Mouse (Mus musculus): Measurements from ENCODE around the gene Gm10974. TPM values are rescaled to one million over a fixed set of nuclear protein-coding genes. Genes with fewer than 3 reads are reported as not detected.

Gm10974 gene
- total and polyA plus RNA-seq, 3 experiments, result not detected

- TF ChIP-seq SMC3 (IDR thresholded peaks at IDR 0.05; ENCODE audit: low read depth, low read length) (peak; percentile 55), RAD21 (IDR thresholded peaks at IDR 0.05; ENCODE audit: low read depth, low read length) (peak; percentile 52), CTCF (conservative IDR thresholded peaks at IDR 0.05 in 1 of 2, IDR thresholded peaks at IDR 0.05 in 1 of 2; ENCODE audit: low read depth in 2 of 2, low read length in 2 of 2) (peak in 1 of 2 experiments; percentile 64; a peak in 2 of 4 replicates), EP300 (IDR thresholded peaks at IDR 0.05; ENCODE audit: low read length) (no peak), ZNF384 (IDR thresholded peaks at IDR 0.05; ENCODE audit: low read depth, low read length) (no peak)
- in situ Hi-C loops (cut with MboI; ENCODE audit: low pct_ligation_motif_present, low pct_unique_long_range_greater_than_20kb, low sequenced_read_pairs), result loop anchor here (10.0 kb wide), 1 partner anchor 245 kb away; no protein-coding TSS in a partner anchor
- no peaks in the 10 kb centered on the region for H3K79me2 ChIP-seq (replicated peaks; ENCODE audit: control insufficient read depth, extremely low read depth, insufficient read depth, poor library complexity, severe bottlenecking)
- no peak for DNase-seq (ENCODE audit: extremely low read depth)
- H3K4me3 ChIP-seq (replicated peaks in 1 of 3; ENCODE audit: low read depth in 2 of 3, low read length in 2 of 3, poor library complexity in 1 of 3), result no peak overlapping the region
- H3K9ac ChIP-seq (ENCODE audit: insufficient read depth, low read depth), result no peak overlapping the region
- no peak overlapping the region for H3K27ac ChIP-seq (ENCODE audit: insufficient read depth, low read depth)
- H3K9me3 ChIP-seq (replicated peaks; ENCODE audit: low read length), result no peaks in the 10 kb centered on the region
- peaks cover 71% of the 10 kb centered on the region for H3K27me3 ChIP-seq (replicated peaks)
- no peaks in the 10 kb centered on the region for H3K36me3 ChIP-seq (replicated peaks in 1 of 2; ENCODE audit: control insufficient read depth in 1 of 2, insufficient read depth in 1 of 2, low read length in 1 of 2)
- H3K4me2 ChIP-seq (ENCODE audit: insufficient read depth, low read depth, poor library complexity, severe bottlenecking), result no peak overlapping the region
- dilution Hi-C loops (cut with MboI; ENCODE audit: extremely low pct_ligation_motif_present, extremely low pct_unique_long_range_greater_than_20kb, low sequenced_read_pairs), result no loop called here
- no peaks in the 10 kb centered on the region for H3K4me1 ChIP-seq (ENCODE audit: control insufficient read depth in 1 of 2, insufficient read depth in 2 of 2)
These were observed 43.7 kb downstream of the Gm10974 start for GRCm38 (mm10) chr7:66409433-66409832.

GRCm38 (mm10) chr7:66413093-66413492 lies 47.4 kb downstream of the Gm10974 start:
- no peak for TF ChIP-seq PAX5 (IDR thresholded peaks at IDR 0.05; ENCODE audit: low read length)
- TF ChIP-seq MYC (IDR thresholded peaks at IDR 0.05; ENCODE audit: low read depth, low read length), result no peak
- TF ChIP-seq MAX (IDR thresholded peaks at IDR 0.05; ENCODE audit: low read length), result no peak
- no peak for TF ChIP-seq CHD2 (IDR thresholded peaks at IDR 0.05; ENCODE audit: low read length)
- TF ChIP-seq GABPA (IDR thresholded peaks at IDR 0.05; ENCODE audit: insufficient replicate concordance, low read depth, low read length), result no peak
- no peak for TF ChIP-seq E2F4 (IDR thresholded peaks at IDR 0.05; ENCODE audit: insufficient replicate concordance, low read depth, low read length)
- no peak for TF ChIP-seq SMC3 (IDR thresholded peaks at IDR 0.05; ENCODE audit: low read depth, low read length)
- TF ChIP-seq MXI1 (IDR thresholded peaks at IDR 0.05; ENCODE audit: low read depth, low read length), result no peak
- no peak for TF ChIP-seq MAZ (IDR thresholded peaks at IDR 0.05; ENCODE audit: low read depth, low read length)
- TF ChIP-seq ZKSCAN1 (IDR thresholded peaks at IDR 0.05; ENCODE audit: borderline replicate concordance, low read depth, low read length), result no peak
- no peak for TF ChIP-seq ZNF384 (IDR thresholded peaks at IDR 0.05; ENCODE audit: low read depth, low read length)
- Histone ChIP-seq H3K4me1 (ENCODE audit: control insufficient read depth in 1 of 2, insufficient read depth in 2 of 2) (no peaks in the 10 kb centered on the region), H3K36me3 (replicated peaks in 1 of 2; ENCODE audit: control insufficient read depth in 1 of 2, insufficient read depth in 1 of 2, low read length in 1 of 2) (no peaks in the 10 kb centered on the region), H3K27ac (ENCODE audit: insufficient read depth, low read depth) (no peak overlapping the region), H3K27me3 (replicated peaks) (peaks cover 76% of the 10 kb centered on the region), H3K79me2 (replicated peaks; ENCODE audit: control insufficient read depth, extremely low read depth, insufficient read depth, poor library complexity, severe bottlenecking) (no peaks in the 10 kb centered on the region), H3K4me2 (ENCODE audit: insufficient read depth, low read depth, poor library complexity, severe bottlenecking) (no peak overlapping the region), H3K4me3 (replicated peaks in 1 of 3; ENCODE audit: low read depth in 2 of 3, low read length in 2 of 3, poor library complexity in 1 of 3) (no peak overlapping the region), H3K9me3 (replicated peaks; ENCODE audit: low read length) (no peaks in the 10 kb centered on the region), H3K9ac (ENCODE audit: insufficient read depth, low read depth) (no peak overlapping the region)
- DNase-seq (ENCODE audit: extremely low read depth), result no peak
- dilution Hi-C loops (cut with MboI; ENCODE audit: extremely low pct_ligation_motif_present, extremely low pct_unique_long_range_greater_than_20kb, low sequenced_read_pairs) (no loop called here), in situ Hi-C loops (cut with MboI; ENCODE audit: low pct_ligation_motif_present, low pct_unique_long_range_greater_than_20kb, low sequenced_read_pairs) (no loop called here)

GRCm38 (mm10) chr7:66416829-66417228 lies 51.1 kb downstream of the Gm10974 start:
- H3K9ac ChIP-seq (ENCODE audit: insufficient read depth, low read depth), result no peak overlapping the region
- H3K27ac ChIP-seq (ENCODE audit: insufficient read depth, low read depth), result no peak overlapping the region
- H3K27me3 ChIP-seq (replicated peaks), result peaks cover 82% of the 10 kb centered on the region
- H3K9me3 ChIP-seq (replicated peaks; ENCODE audit: low read length), result no peaks in the 10 kb centered on the region
- in situ Hi-C loops (cut with MboI; ENCODE audit: low pct_ligation_motif_present, low pct_unique_long_range_greater_than_20kb, low sequenced_read_pairs), result no loop called here
- H3K4me1 ChIP-seq (ENCODE audit: control insufficient read depth in 1 of 2, insufficient read depth in 2 of 2), result no peaks in the 10 kb centered on the region
- dilution Hi-C loops (cut with MboI; ENCODE audit: extremely low pct_ligation_motif_present, extremely low pct_unique_long_range_greater_than_20kb, low sequenced_read_pairs), result no loop called here
- no peak for TF ChIP-seq ZC3H11A (IDR thresholded peaks at IDR 0.05; ENCODE audit: low read depth, low read length)
- TF ChIP-seq NRF1 (IDR thresholded peaks at IDR 0.05; ENCODE audit: low read depth, low read length), result no peak
- TF ChIP-seq E2F4 (IDR thresholded peaks at IDR 0.05; ENCODE audit: insufficient replicate concordance, low read depth, low read length), result no peak
- no peak for TF ChIP-seq HCFC1 (IDR thresholded peaks at IDR 0.05; ENCODE audit: low read depth, low read length)
- TF ChIP-seq GABPA (IDR thresholded peaks at IDR 0.05; ENCODE audit: insufficient replicate concordance, low read depth, low read length), result no peak
- no peak for TF ChIP-seq RAD21 (IDR thresholded peaks at IDR 0.05; ENCODE audit: low read depth, low read length)
- TF ChIP-seq JUND (conservative IDR thresholded peaks at IDR 0.05; ENCODE audit: low read depth, low read length), result no peak
- TF ChIP-seq ELF1 (IDR thresholded peaks at IDR 0.05; ENCODE audit: low read depth, low read length), result no peak
- TF ChIP-seq POLR2AphosphoS2 (IDR thresholded peaks at IDR 0.05; ENCODE audit: low read depth, low read length), result no peak
- no peak for TF ChIP-seq PAX5 (IDR thresholded peaks at IDR 0.05; ENCODE audit: low read length)
- TF ChIP-seq ZNF384 (IDR thresholded peaks at IDR 0.05; ENCODE audit: low read depth, low read length), result no peak
- no peak for TF ChIP-seq JUN (IDR thresholded peaks at IDR 0.05; ENCODE audit: insufficient read depth, low read depth, low read length)
- no peak for TF ChIP-seq MAFK (IDR thresholded peaks at IDR 0.05; ENCODE audit: insufficient replicate concordance, low read length)
- TF ChIP-seq CHD2 (IDR thresholded peaks at IDR 0.05; ENCODE audit: low read length), result no peak
- TF ChIP-seq USF2 (conservative IDR thresholded peaks at IDR 0.05; ENCODE audit: low read depth, low read length), result no peak
- TF ChIP-seq CTCF (conservative IDR thresholded peaks at IDR 0.05 in 1 of 2, IDR thresholded peaks at IDR 0.05 in 1 of 2; ENCODE audit: low read depth in 2 of 2, low read length in 2 of 2), result no peak
- TF ChIP-seq MYC (IDR thresholded peaks at IDR 0.05; ENCODE audit: low read depth, low read length), result no peak
- TF ChIP-seq ZKSCAN1 (IDR thresholded peaks at IDR 0.05; ENCODE audit: borderline replicate concordance, low read depth, low read length), result no peak
- no peak for TF ChIP-seq SMC3 (IDR thresholded peaks at IDR 0.05; ENCODE audit: low read depth, low read length)
- no peaks in the 10 kb centered on the region for H3K79me2 ChIP-seq (replicated peaks; ENCODE audit: control insufficient read depth, extremely low read depth, insufficient read depth, poor library complexity, severe bottlenecking)
- no peak overlapping the region for H3K4me3 ChIP-seq (replicated peaks in 1 of 3; ENCODE audit: low read depth in 2 of 3, low read length in 2 of 3, poor library complexity in 1 of 3)
- no peaks in the 10 kb centered on the region for H3K36me3 ChIP-seq (replicated peaks in 1 of 2; ENCODE audit: control insufficient read depth in 1 of 2, insufficient read depth in 1 of 2, low read length in 1 of 2)
- DNase-seq (ENCODE audit: extremely low read depth), result no peak
- no peak overlapping the region for H3K4me2 ChIP-seq (ENCODE audit: insufficient read depth, low read depth, poor library complexity, severe bottlenecking)

All from CH12.LX (cell line).